Mouse (Mus musculus) embryonic fibroblast, embryonic 13.5 days (primary cell): ENCODE results near the gene Uty. TPM values are rescaled to one million over a fixed set of nuclear protein-coding genes. Genes with fewer than 3 reads are reported as not detected.

Source experiments
- H3K27ac ChIP-seq: 2 replicates; pipeline ENCODE4 v1.5.1; 2012; ENCODE audit warnings: low read length, control low read depth, inconsistent platforms; ENCODE audit not compliant: insufficient read depth
- H3K4me1 ChIP-seq: 2 replicates; pipeline ENCODE4 v1.6.1; 2011; ENCODE audit warnings: low read length; ENCODE audit not compliant: control insufficient read depth, insufficient read depth
- H3K4me3 ChIP-seq: 2 replicates; pipeline ENCODE4 v1.5.1; 2011; ENCODE audit warnings: mild to moderate bottlenecking, control low read depth, low read length; ENCODE audit not compliant: insufficient read depth
- CTCF ChIP-seq: IDR thresholded peaks from 2 replicates; pipeline ENCODE4 v1.5.1; 2011; ENCODE audit warnings: mild to moderate bottlenecking, control low read depth, low read length, moderate library complexity, borderline replicate concordance; ENCODE audit not compliant: insufficient read depth
- POLR2A ChIP-seq: IDR thresholded peaks from 2 replicates; pipeline ENCODE4 v1.6.1; 2011; ENCODE audit warnings: low read depth, mild to moderate bottlenecking, control low read depth, low read length, moderate library complexity
- polyA plus RNA-seq: library from polyadenylated mRNA; stranded (reverse); fragments of >200 nt; gene quantifications from 2 replicates; pipeline ENCODE4 v1.2.4, GENCODE M21; 2011; ENCODE audit warnings: low read depth; ENCODE audit not compliant: missing spikeins, insufficient read length

Gene Uty
- polyA plus RNA-seq: 22.2 and 27.8 TPM in 2 replicates

- peak within 1 kb of the TSS; percentile 69 for H3K27ac ChIP-seq
- peak within 1 kb of the TSS; percentile 92 for H3K4me3 ChIP-seq
- no peak for TF ChIP-seq CTCF
- TF ChIP-seq POLR2A: no peak
Measured at GRCm38 (mm10) chrY:1245426-1245863, at the start of gene Uty. Gene Uty, minus strand, starts transcription at chrY:1245759.

GRCm38 (mm10) chrY:1293708-1294107, 48.1 kb upstream of the Uty start:
- Histone ChIP-seq H3K27ac (no peak overlapping the region), H3K4me1 (no peaks in the 10 kb centered on the region), H3K4me3 (no peak overlapping the region)
- TF ChIP-seq CTCF (no peak), POLR2A (no peak)

More at GRCm38 (mm10) chrY:1245426-1245863, at the start of gene Uty:
- no peaks in the 10 kb centered on the region for H3K4me1 ChIP-seq

- H3K4me1 ChIP-seq: no peaks in the 10 kb centered on the region
- H3K27ac ChIP-seq: peak within 1 kb of the TSS; percentile 87
- TF ChIP-seq CTCF: no peak
- no peak for TF ChIP-seq POLR2A
- H3K4me3 ChIP-seq: peak within 1 kb of the TSS; percentile 73
Measured at GRCm38 (mm10) chrY:1286171-1286795, 40.7 kb upstream of the Uty start, which contains the start of gene Ddx3y. Gene Ddx3y, minus strand, starts transcription at chrY:1286629.

- Histone ChIP-seq H3K4me1 (no peaks in the 10 kb centered on the region), H3K27ac (peak overlapping the region; percentile 87), H3K4me3 (peak overlapping the region; percentile 73)
- TF ChIP-seq POLR2A (no peak), CTCF (no peak)
Measured at GRCm38 (mm10) chrY:1285735-1286134, 40.2 kb upstream of the Uty start.

GRCm38 (mm10) chrY:1246117-1246516, 558 bp upstream of the Uty start:
- Histone ChIP-seq H3K4me1 (no peaks in the 10 kb centered on the region), H3K4me3 (no peak overlapping the region), H3K27ac (no peak overlapping the region)
- TF ChIP-seq POLR2A (no peak), CTCF (no peak)

GRCm38 (mm10) chrY:1244940-1245339, 619 bp downstream of the Uty start:
- Histone ChIP-seq H3K27ac (peak overlapping the region; percentile 69), H3K4me3 (peak overlapping the region; percentile 92), H3K4me1 (no peaks in the 10 kb centered on the region)
- TF ChIP-seq CTCF (no peak), POLR2A (no peak)

- H3K4me3 ChIP-seq: peak overlapping the region; percentile 92; the same call in 1 of the 2 replicates
- TF ChIP-seq POLR2A (no peak), CTCF (no peak)
- no peaks in the 10 kb centered on the region for H3K4me1 ChIP-seq
- H3K27ac ChIP-seq: no peak overlapping the region
Measured at GRCm38 (mm10) chrY:1244421-1244820, 1.1 kb downstream of the Uty start.

- Histone ChIP-seq H3K27ac (no peak overlapping the region), H3K4me3 (no peak overlapping the region), H3K4me1 (no peaks in the 10 kb centered on the region)
- no peak for TF ChIP-seq CTCF
- TF ChIP-seq POLR2A: no peak
Measured at GRCm38 (mm10) chrY:1220001-1220400, 25.6 kb downstream of the Uty start.

GRCm38 (mm10) chrY:1178476-1178875, 67.1 kb downstream of the Uty start:
- Histone ChIP-seq H3K4me3 (no peak overlapping the region), H3K27ac (no peak overlapping the region), H3K4me1 (no peaks in the 10 kb centered on the region)
- TF ChIP-seq POLR2A (no peak), CTCF (no peak)

- no peak for TF ChIP-seq POLR2A
- no peak for TF ChIP-seq CTCF
- Histone ChIP-seq H3K4me1 (no peaks in the 10 kb centered on the region), H3K27ac (no peak overlapping the region), H3K4me3 (no peak overlapping the region)
Measured at GRCm38 (mm10) chrY:1163054-1163453, 82.5 kb downstream of the Uty start.

GRCm38 (mm10) chrY:1116153-1116552, 129.4 kb downstream of the Uty start:
- no peak overlapping the region for H3K27ac ChIP-seq
- H3K4me1 ChIP-seq: peaks cover 5% of the 10 kb centered on the region; the same call in 1 of the 2 replicates
- no peak for TF ChIP-seq POLR2A
- TF ChIP-seq CTCF: no peak
- no peak overlapping the region for H3K4me3 ChIP-seq
